Mouse (Mus musculus) G1E (cell line): Measurements from ENCODE around the gene Wdr95.

Experiments
- CTCF ChIP-seq: IDR thresholded peaks from 2 replicates; pipeline ENCODE4 v1.5.1; 2012; ENCODE audit warnings: low read depth, low read length, inconsistent platforms, mixed read lengths
- GATA1 ChIP-seq: IDR thresholded peaks from 2 replicates; pipeline ENCODE4 v1.6.1; 2012; ENCODE audit warnings: borderline replicate concordance, low read length, inconsistent platforms, mixed read lengths
- GATA2 ChIP-seq: IDR thresholded peaks from 2 replicates; pipeline ENCODE4 v1.6.1; 2012; ENCODE audit warnings: low read depth, low read length, inconsistent platforms, borderline replicate concordance
- POLR2AphosphoS5 ChIP-seq: IDR thresholded peaks from 2 replicates; pipeline ENCODE4 v1.6.1; 2012; ENCODE audit warnings: low read depth, low read length, inconsistent platforms; ENCODE audit not compliant: insufficient replicate concordance
- TAL1 ChIP-seq: conservative IDR thresholded peaks from 2 replicates; pipeline ENCODE4 v1.6.1; 2012; ENCODE audit warnings: low read depth, low read length, inconsistent platforms, mixed read lengths

DNA sequence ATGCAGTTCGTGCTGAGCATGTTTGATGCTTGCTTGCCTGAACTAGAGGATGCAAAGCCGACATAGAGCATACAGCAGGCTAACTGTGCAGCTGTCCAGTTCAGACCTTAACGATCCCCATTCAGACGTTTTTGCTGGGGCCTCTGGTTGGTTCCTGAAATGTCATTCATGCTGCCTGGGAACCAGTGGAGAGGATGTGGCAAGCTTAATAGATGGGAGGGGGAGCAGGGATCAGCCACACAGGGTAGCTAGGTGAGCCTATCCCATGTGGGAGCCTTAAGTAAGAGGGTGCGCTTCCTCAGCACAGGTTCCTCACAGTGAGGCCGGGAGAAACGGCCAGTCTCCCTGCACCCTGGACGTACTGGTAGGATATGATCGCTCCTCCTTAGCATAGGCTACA is 7.5 kb downstream of the Wdr95 start:
- no peak for TF ChIP-seq CTCF
- no peak for TF ChIP-seq GATA1
- no peak for TF ChIP-seq GATA2
- TF ChIP-seq POLR2AphosphoS5, result no peak
- no peak for TF ChIP-seq TAL1
